Mouse (Mus musculus) C2C12 (cell line): Measurements from ENCODE around the gene Klhl2. TPM values are rescaled to one million over a fixed set of nuclear protein-coding genes. Genes with fewer than 3 reads are reported as not detected.

ENCODE experiments used
- H3K27me3 ChIP-seq: one replicate; pipeline ENCODE4 v1.6.1; 2011; ENCODE audit not compliant: control insufficient read depth, insufficient read depth, insufficient read length
- H3K36me3 ChIP-seq: one replicate; pipeline ENCODE4 v1.6.1; 2011; ENCODE audit not compliant: control insufficient read depth, insufficient read depth
- H3K4me3 ChIP-seq: one replicate; pipeline ENCODE4 v1.5.1; 2011; ENCODE audit warnings: mild to moderate bottlenecking, control low read depth; ENCODE audit not compliant: poor library complexity, insufficient read depth, severe bottlenecking
- H3K79me2 ChIP-seq: one replicate; pipeline ENCODE4 v1.6.1; 2011; ENCODE audit not compliant: control insufficient read depth, insufficient read depth
- H3K79me3 ChIP-seq: one replicate; pipeline ENCODE4 v1.6.1; 2011; ENCODE audit warnings: low read depth, control low read depth
- H3ac ChIP-seq: one replicate; pipeline ENCODE3; 2011; ENCODE audit warnings: low read depth; ENCODE audit not compliant: control insufficient read depth, insufficient read length
- CEBPB ChIP-seq: IDR thresholded peaks from one replicate; pipeline ENCODE4 v1.6.1; 2011; ENCODE audit warnings: low read depth, mild to moderate bottlenecking, control low read depth, moderate library complexity
- CTCF ChIP-seq: IDR thresholded peaks from one replicate; pipeline ENCODE4 v1.5.1; 2011; ENCODE audit not compliant: control insufficient read depth, insufficient read depth, insufficient read length
- FOSL1 ChIP-seq: IDR thresholded peaks from one replicate; pipeline ENCODE4 v1.8.0; 2011; ENCODE audit warnings: mild to moderate bottlenecking, low read length; ENCODE audit not compliant: poor library complexity, insufficient read depth, severe bottlenecking
- MAX ChIP-seq: IDR thresholded peaks from one replicate; pipeline ENCODE4 v1.6.1; 2011; ENCODE audit warnings: mild to moderate bottlenecking, control low read depth
- MYOD1 ChIP-seq: IDR thresholded peaks from one replicate; pipeline ENCODE4 v1.6.1; 2011; ENCODE audit warnings: low read depth; ENCODE audit not compliant: control insufficient read depth, insufficient read length
- MYOG ChIP-seq: IDR thresholded peaks from one replicate; pipeline ENCODE4 v1.6.1; 2011; ENCODE audit not compliant: control insufficient read depth, insufficient read length; ENCODE audit errors: extremely low read depth
- USF1 ChIP-seq: IDR thresholded peaks from one replicate; pipeline ENCODE4 v1.6.1; 2011; ENCODE audit warnings: low read depth, mild to moderate bottlenecking, control low read depth, moderate library complexity
- polyA plus RNA-seq: library from polyadenylated mRNA; unstranded; fragments of >200 nt; fragmentation: generic; extraction: Trizol; gene quantifications from one replicate; pipeline ENCODE4 v1.2.1, GENCODE M21; 2012; ENCODE audit warnings: missing spikeins

The Klhl2 gene
- polyA plus RNA-seq, 1 experiment = 12.1 TPM

DNA sequence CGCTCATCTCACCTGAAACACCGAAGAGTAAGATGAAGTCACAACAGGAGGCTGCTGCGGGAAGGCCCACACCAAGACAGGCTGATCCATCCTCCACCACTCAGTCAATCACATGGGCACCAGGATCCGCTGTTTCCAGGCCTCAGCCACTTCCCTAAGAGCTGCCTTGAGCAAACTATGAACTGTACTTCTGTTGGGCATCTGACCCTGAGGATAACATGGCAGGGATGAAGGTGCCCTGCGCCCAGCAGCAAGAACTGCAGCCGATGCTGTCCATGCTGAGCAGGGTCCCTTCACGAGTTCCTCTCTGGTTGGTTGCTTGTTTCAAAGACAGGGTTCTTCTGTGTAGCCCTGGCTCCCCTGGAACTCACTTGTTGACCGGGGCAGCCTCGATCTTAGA lies 38.0 kb downstream of the Klhl2 start:
- Histone ChIP-seq H3K4me3 (no peak overlapping the region), H3ac (no peak overlapping the region), H3K36me3 (peaks cover 3% of the 10 kb centered on the region), H3K27me3 (no peaks in the 10 kb centered on the region), H3K79me3 (no peaks in the 10 kb centered on the region), H3K79me2 (no peaks in the 10 kb centered on the region)
- TF ChIP-seq CTCF (no peak), MAX (no peak), FOSL1 (no peak), MYOD1 (no peak), CEBPB (no peak), MYOG (no peak), USF1 (no peak)

DNA sequence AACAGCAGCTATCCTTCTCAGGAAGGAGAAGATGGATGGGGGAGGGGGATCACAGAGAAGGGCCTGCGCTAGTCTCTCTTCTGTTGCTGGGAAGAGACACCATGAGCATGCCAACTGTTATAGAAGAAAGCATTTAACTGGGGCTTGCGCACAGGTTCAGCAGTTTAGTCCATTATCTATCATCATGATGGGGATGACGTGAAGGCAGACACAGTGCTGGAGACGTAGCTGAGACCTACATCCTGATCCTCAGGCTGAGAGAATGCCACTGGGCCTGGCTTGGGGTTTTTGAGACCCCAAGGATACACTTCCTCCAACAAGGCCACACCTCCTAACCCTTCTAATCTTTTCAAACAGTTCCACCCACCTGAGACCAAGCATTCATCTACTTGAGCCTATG lies 38.7 kb downstream of the Klhl2 start:
- H3K36me3 ChIP-seq = peaks cover 3% of the 10 kb centered on the region
- peaks cover under 1% of the 10 kb centered on the region for H3K79me2 ChIP-seq
- no peak overlapping the region for H3ac ChIP-seq
- H3K79me3 ChIP-seq = no peaks in the 10 kb centered on the region
- H3K4me3 ChIP-seq = no peak overlapping the region
- no peak for TF ChIP-seq MYOD1
- TF ChIP-seq USF1 = no peak
- no peak for TF ChIP-seq CEBPB
- TF ChIP-seq MAX = no peak
- TF ChIP-seq CTCF = no peak
- no peak for TF ChIP-seq MYOG
- no peak for TF ChIP-seq FOSL1
- no peaks in the 10 kb centered on the region for H3K27me3 ChIP-seq

DNA sequence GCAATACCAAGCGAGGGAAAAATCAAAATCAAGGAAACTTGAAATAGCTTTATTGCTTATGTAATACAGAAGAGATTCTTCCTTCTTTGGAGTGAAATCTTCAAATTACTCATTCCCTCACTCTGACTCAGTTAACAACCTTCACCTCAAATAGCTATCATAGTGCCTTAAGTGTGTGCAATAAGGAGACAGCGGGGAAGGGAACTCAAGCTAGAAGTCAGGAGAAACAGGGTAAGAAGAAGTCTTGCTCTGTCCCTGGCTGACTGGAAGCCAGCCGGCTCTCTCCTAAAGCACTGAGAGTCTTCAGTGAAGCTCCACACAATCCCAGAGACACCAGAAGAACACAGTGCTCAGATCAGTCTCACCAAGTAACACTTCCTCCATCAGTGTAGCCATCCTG lies 43.3 kb downstream of the Klhl2 start:
- Histone ChIP-seq H3K4me3 (no peak overlapping the region), H3K79me2 (peaks cover 4% of the 10 kb centered on the region), H3ac (no peak overlapping the region), H3K79me3 (peaks cover 2% of the 10 kb centered on the region), H3K36me3 (peaks cover 3% of the 10 kb centered on the region), H3K27me3 (no peaks in the 10 kb centered on the region)
- TF ChIP-seq CEBPB (no peak), FOSL1 (no peak), MAX (no peak)

DNA sequence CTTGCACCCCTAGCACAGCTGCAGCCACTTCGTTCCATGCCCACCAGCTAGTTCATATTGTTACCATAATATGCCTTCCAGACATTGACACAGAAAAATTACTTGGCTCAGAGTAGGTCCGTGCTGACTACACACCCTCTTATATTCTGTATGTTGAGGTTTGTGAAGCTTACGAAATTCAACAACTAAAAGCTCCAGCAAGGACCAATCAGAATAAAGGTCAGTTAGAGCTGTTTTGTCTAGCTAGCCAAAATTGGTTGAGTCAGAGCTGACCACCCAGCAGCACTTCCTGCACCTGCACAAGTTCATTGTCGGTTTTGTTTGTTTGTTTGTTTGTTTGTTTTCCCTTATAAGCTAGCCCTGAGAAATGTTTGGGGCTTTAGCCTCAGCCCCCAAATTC lies 44.8 kb downstream of the Klhl2 start:
- Histone ChIP-seq H3K79me3 (peaks cover 2% of the 10 kb centered on the region), H3K4me3 (no peak overlapping the region), H3ac (no peak overlapping the region), H3K27me3 (no peaks in the 10 kb centered on the region), H3K79me2 (peaks cover 4% of the 10 kb centered on the region), H3K36me3 (no peaks in the 10 kb centered on the region)
- TF ChIP-seq USF1 (no peak), MYOD1 (no peak), MYOG (no peak)

DNA sequence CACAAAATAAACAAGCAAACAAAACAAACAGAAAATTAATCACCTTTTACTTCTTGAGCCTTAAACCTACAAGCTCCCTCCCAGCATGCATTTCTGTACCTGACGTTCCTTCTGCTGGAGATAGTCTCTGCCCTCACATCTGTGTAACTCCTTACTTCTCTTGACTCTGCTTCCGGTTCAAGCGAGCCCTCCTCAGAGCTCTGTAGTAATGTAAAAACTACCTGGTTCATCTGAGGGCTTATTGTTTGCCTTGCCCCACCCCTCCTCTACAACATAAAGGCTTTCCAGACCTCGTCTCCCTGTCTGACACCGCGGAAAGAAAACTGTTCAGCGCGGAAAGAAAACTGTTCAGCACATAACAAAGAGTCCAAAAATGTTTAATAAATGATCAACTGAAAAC lies 50.5 kb downstream of the Klhl2 start:
- Histone ChIP-seq H3K27me3 (no peaks in the 10 kb centered on the region), H3K36me3 (no peaks in the 10 kb centered on the region), H3K79me3 (peaks cover 3% of the 10 kb centered on the region), H3ac (no peak overlapping the region), H3K4me3 (no peak overlapping the region), H3K79me2 (peaks cover 9% of the 10 kb centered on the region)
- TF ChIP-seq MAX = no peak
- TF ChIP-seq USF1 = no peak
- no peak for TF ChIP-seq MYOD1
- TF ChIP-seq MYOG = no peak
- no peak for TF ChIP-seq CTCF

DNA sequence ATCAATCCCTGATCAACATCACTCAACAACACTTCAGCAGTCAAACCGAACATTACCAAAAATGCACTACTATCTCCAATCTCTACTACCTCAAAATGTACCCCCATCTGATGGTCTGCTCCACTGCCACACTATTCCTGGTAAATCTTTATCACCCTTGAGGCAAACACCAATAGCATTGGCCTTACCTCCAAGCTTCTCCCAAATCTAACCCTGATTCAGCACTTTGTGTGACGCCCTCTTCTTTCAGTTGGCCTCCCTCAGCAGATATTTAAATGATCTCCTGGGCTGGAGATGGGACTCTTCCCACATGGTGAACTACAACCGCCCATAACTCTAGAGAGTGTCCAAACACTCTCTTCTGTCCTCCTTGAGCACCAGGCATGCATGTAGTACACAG lies 51.3 kb downstream of the Klhl2 start:
- Histone ChIP-seq H3ac (no peak overlapping the region), H3K4me3 (no peak overlapping the region), H3K27me3 (no peaks in the 10 kb centered on the region), H3K79me2 (peaks cover 9% of the 10 kb centered on the region), H3K79me3 (peaks cover 3% of the 10 kb centered on the region), H3K36me3 (no peaks in the 10 kb centered on the region)
- no peak for TF ChIP-seq FOSL1
- TF ChIP-seq MYOD1 = no peak
- no peak for TF ChIP-seq USF1
- no peak for TF ChIP-seq MAX
- no peak for TF ChIP-seq CTCF
- no peak for TF ChIP-seq CEBPB
- no peak for TF ChIP-seq MYOG
